Mouse (Mus musculus) C2C12 (cell line): Measurements from ENCODE around the gene Cspg4. TPM values are rescaled to one million over a fixed set of nuclear protein-coding genes. Genes with fewer than 3 reads are reported as not detected.

Experiments used
- H3K27me3 ChIP-seq: one replicate; pipeline ENCODE4 v1.6.1; 2011; ENCODE audit not compliant: control insufficient read depth, insufficient read depth, insufficient read length
- H3K36me3 ChIP-seq: one replicate; pipeline ENCODE4 v1.6.1; 2011; ENCODE audit not compliant: control insufficient read depth, insufficient read depth
- H3K4me3 ChIP-seq: one replicate; pipeline ENCODE4 v1.5.1; 2011; ENCODE audit warnings: mild to moderate bottlenecking, control low read depth; ENCODE audit not compliant: poor library complexity, insufficient read depth, severe bottlenecking
- H3K79me2 ChIP-seq: one replicate; pipeline ENCODE4 v1.6.1; 2011; ENCODE audit not compliant: control insufficient read depth, insufficient read depth
- H3K79me3 ChIP-seq: one replicate; pipeline ENCODE4 v1.6.1; 2011; ENCODE audit warnings: low read depth, control low read depth
- H3ac ChIP-seq: one replicate; pipeline ENCODE3; 2011; ENCODE audit warnings: low read depth; ENCODE audit not compliant: control insufficient read depth, insufficient read length
- CEBPB ChIP-seq: IDR thresholded peaks from one replicate; pipeline ENCODE4 v1.6.1; 2011; ENCODE audit warnings: low read depth, mild to moderate bottlenecking, control low read depth, moderate library complexity
- CTCF ChIP-seq: IDR thresholded peaks from one replicate; pipeline ENCODE4 v1.5.1; 2011; ENCODE audit not compliant: control insufficient read depth, insufficient read depth, insufficient read length
- FOSL1 ChIP-seq: IDR thresholded peaks from one replicate; pipeline ENCODE4 v1.8.0; 2011; ENCODE audit warnings: mild to moderate bottlenecking, low read length; ENCODE audit not compliant: poor library complexity, insufficient read depth, severe bottlenecking
- MAX ChIP-seq: IDR thresholded peaks from one replicate; pipeline ENCODE4 v1.6.1; 2011; ENCODE audit warnings: mild to moderate bottlenecking, control low read depth
- MYOD1 ChIP-seq: IDR thresholded peaks from one replicate; pipeline ENCODE4 v1.6.1; 2011; ENCODE audit warnings: low read depth; ENCODE audit not compliant: control insufficient read depth, insufficient read length
- MYOG ChIP-seq: IDR thresholded peaks from one replicate; pipeline ENCODE4 v1.6.1; 2011; ENCODE audit not compliant: control insufficient read depth, insufficient read length; ENCODE audit errors: extremely low read depth
- USF1 ChIP-seq: IDR thresholded peaks from one replicate; pipeline ENCODE4 v1.6.1; 2011; ENCODE audit warnings: low read depth, mild to moderate bottlenecking, control low read depth, moderate library complexity
- polyA plus RNA-seq: library from polyadenylated mRNA; unstranded; fragments of >200 nt; fragmentation: generic; extraction: Trizol; gene quantifications from one replicate; pipeline ENCODE4 v1.2.1, GENCODE M21; 2012; ENCODE audit warnings: missing spikeins

Cspg4 gene
- polyA plus RNA-seq, 1 experiment, result 42.8 TPM

- Histone ChIP-seq H3ac (no peak overlapping the region), H3K79me2 (no peaks in the 10 kb centered on the region), H3K27me3 (peaks cover 15% of the 10 kb centered on the region), H3K4me3 (no peak overlapping the region), H3K79me3 (no peaks in the 10 kb centered on the region), H3K36me3 (no peaks in the 10 kb centered on the region)
- no peak for TF ChIP-seq USF1
Measured at GRCm38 (mm10) chr9:56831904-56832303, 32.9 kb upstream of the Cspg4 start.

GRCm38 (mm10) chr9:56832900-56833299 lies 31.9 kb upstream of the Cspg4 start:
- H3K79me2 ChIP-seq, result no peaks in the 10 kb centered on the region
- H3K4me3 ChIP-seq, result no peak overlapping the region
- H3K79me3 ChIP-seq, result no peaks in the 10 kb centered on the region
- no peak for TF ChIP-seq MYOG
- TF ChIP-seq MYOD1, result no peak
- TF ChIP-seq USF1, result no peak
- no peak for TF ChIP-seq MAX
- TF ChIP-seq CTCF, result no peak
- no peak for TF ChIP-seq FOSL1
- no peak for TF ChIP-seq CEBPB
- no peaks in the 10 kb centered on the region for H3K36me3 ChIP-seq
- H3ac ChIP-seq, result no peak overlapping the region
- H3K27me3 ChIP-seq, result peaks cover 13% of the 10 kb centered on the region

GRCm38 (mm10) chr9:56835152-56835551 lies 29.7 kb upstream of the Cspg4 start:
- Histone ChIP-seq H3K36me3 (no peaks in the 10 kb centered on the region), H3K79me3 (no peaks in the 10 kb centered on the region), H3K79me2 (no peaks in the 10 kb centered on the region), H3K4me3 (no peak overlapping the region), H3K27me3 (peaks cover under 1% of the 10 kb centered on the region), H3ac (no peak overlapping the region)
- no peak for TF ChIP-seq FOSL1

GRCm38 (mm10) chr9:56840721-56841120 lies 24.1 kb upstream of the Cspg4 start:
- Histone ChIP-seq H3ac (no peak overlapping the region), H3K79me3 (no peaks in the 10 kb centered on the region), H3K79me2 (no peaks in the 10 kb centered on the region), H3K36me3 (no peaks in the 10 kb centered on the region), H3K27me3 (no peaks in the 10 kb centered on the region), H3K4me3 (no peak overlapping the region)
- no peak for TF ChIP-seq USF1
- no peak for TF ChIP-seq FOSL1
- no peak for TF ChIP-seq CEBPB
- no peak for TF ChIP-seq MYOG
- no peak for TF ChIP-seq MYOD1
- no peak for TF ChIP-seq CTCF
- no peak for TF ChIP-seq MAX

- H3ac ChIP-seq, result no peak overlapping the region
- H3K4me3 ChIP-seq, result no peak overlapping the region
- TF ChIP-seq CEBPB, result no peak
- no peak for TF ChIP-seq USF1
- TF ChIP-seq MYOD1, result no peak
- TF ChIP-seq MYOG, result no peak
- TF ChIP-seq CTCF, result no peak
- no peak for TF ChIP-seq MAX
- TF ChIP-seq FOSL1, result no peak
- H3K79me3 ChIP-seq, result no peaks in the 10 kb centered on the region
- no peaks in the 10 kb centered on the region for H3K36me3 ChIP-seq
- H3K79me2 ChIP-seq, result no peaks in the 10 kb centered on the region
- no peaks in the 10 kb centered on the region for H3K27me3 ChIP-seq
Measured at GRCm38 (mm10) chr9:56841864-56842263, 23.0 kb upstream of the Cspg4 start.

- TF ChIP-seq USF1 (no peak), CTCF (no peak), MYOD1 (no peak), FOSL1 (no peak), MYOG (no peak)
Measured at GRCm38 (mm10) chr9:56842303-56842719, 22.5 kb upstream of the Cspg4 start.

GRCm38 (mm10) chr9:56843679-56844188 lies 21.1 kb upstream of the Cspg4 start:
- Histone ChIP-seq H3ac (no peak overlapping the region), H3K4me3 (no peak overlapping the region), H3K79me2 (no peaks in the 10 kb centered on the region), H3K36me3 (no peaks in the 10 kb centered on the region), H3K79me3 (no peaks in the 10 kb centered on the region), H3K27me3 (no peaks in the 10 kb centered on the region)
- TF ChIP-seq MYOG (no peak), MYOD1 (peak; percentile 93), CTCF (peak; percentile 80), MAX (peak; percentile 15)

More at GRCm38 (mm10) chr9:56842303-56842719, 22.5 kb upstream of the Cspg4 start:
- Histone ChIP-seq H3K79me2 (no peaks in the 10 kb centered on the region), H3K36me3 (no peaks in the 10 kb centered on the region), H3K27me3 (no peaks in the 10 kb centered on the region), H3ac (no peak overlapping the region), H3K4me3 (no peak overlapping the region), H3K79me3 (no peaks in the 10 kb centered on the region)
